Mouse (Mus musculus): ENCODE results near the gene Immp2l. TPM values are rescaled to one million over a fixed set of nuclear protein-coding genes. Genes with fewer than 3 reads are reported as not detected.

Immp2l gene
- polyA plus RNA-seq, 1 experiment from 2014 or later, result 7.9 TPM

GRCm38 (mm10) chr12:41347494-41347893 lies 323.6 kb downstream of the Immp2l start:
- no peak overlapping the region for H3K27ac ChIP-seq
- no peaks in the 10 kb centered on the region for H3K36me3 ChIP-seq
- H3K4me3 ChIP-seq, result no peak overlapping the region
- 95% methylated on average over 2 of the region's 2 CpGs for WGBS
- no peak overlapping the region for H3K9ac ChIP-seq
- H3K4me1 ChIP-seq (replicated peaks), result no peaks in the 10 kb centered on the region
- ATAC-seq (ENCODE audit: low FRiP score), result no peak
- H3K9me3 ChIP-seq, result no peaks in the 10 kb centered on the region
- H3K27me3 ChIP-seq, result no peaks in the 10 kb centered on the region
- no peak overlapping the region for H3K4me2 ChIP-seq

- ATAC-seq (ENCODE audit: low FRiP score), result no peak
- WGBS, result 81% methylated on average over 2 of the region's 2 CpGs
- no peaks in the 10 kb centered on the region for H3K36me3 ChIP-seq
- no peaks in the 10 kb centered on the region for H3K4me1 ChIP-seq (replicated peaks)
- no peak overlapping the region for H3K9ac ChIP-seq
- H3K27me3 ChIP-seq, result no peaks in the 10 kb centered on the region
- H3K4me3 ChIP-seq, result no peak overlapping the region
- H3K27ac ChIP-seq, result no peak overlapping the region
- H3K4me2 ChIP-seq, result no peak overlapping the region
- H3K9me3 ChIP-seq, result no peaks in the 10 kb centered on the region
These were observed 325.5 kb downstream of the Immp2l start for GRCm38 (mm10) chr12:41349386-41349785.

GRCm38 (mm10) chr12:41349814-41350213 lies 325.9 kb downstream of the Immp2l start:
- no peak for ATAC-seq (ENCODE audit: low FRiP score)
- no peaks in the 10 kb centered on the region for H3K4me1 ChIP-seq (replicated peaks)
- H3K4me2 ChIP-seq, result no peak overlapping the region
- 75% methylated on average over 2 of the region's 2 CpGs for WGBS
- H3K9me3 ChIP-seq, result no peaks in the 10 kb centered on the region
- no peaks in the 10 kb centered on the region for H3K36me3 ChIP-seq
- H3K27me3 ChIP-seq, result no peaks in the 10 kb centered on the region
- H3K4me3 ChIP-seq, result no peak overlapping the region
- H3K9ac ChIP-seq, result no peak overlapping the region
- H3K27ac ChIP-seq, result no peak overlapping the region

GRCm38 (mm10) chr12:41351275-41351674 lies 327.4 kb downstream of the Immp2l start:
- Histone ChIP-seq H3K27ac (no peak overlapping the region), H3K9ac (no peak overlapping the region), H3K36me3 (no peaks in the 10 kb centered on the region), H3K4me1 (replicated peaks) (no peaks in the 10 kb centered on the region), H3K27me3 (no peaks in the 10 kb centered on the region), H3K9me3 (no peaks in the 10 kb centered on the region), H3K4me3 (no peak overlapping the region), H3K4me2 (no peak overlapping the region)
- no peak; the same call in 1 of the 2 replicates for ATAC-seq (ENCODE audit: low FRiP score)
- 31% methylated on average over 2 of the region's 2 CpGs for WGBS

- WGBS, result 96% methylated on average over 1 of the region's 1 CpGs
- Histone ChIP-seq H3K27me3 (no peaks in the 10 kb centered on the region), H3K27ac (no peak overlapping the region), H3K4me2 (no peak overlapping the region), H3K4me1 (replicated peaks) (no peaks in the 10 kb centered on the region; the same call in 1 of the 2 replicates), H3K9ac (no peak overlapping the region), H3K36me3 (no peaks in the 10 kb centered on the region), H3K4me3 (no peak overlapping the region), H3K9me3 (no peaks in the 10 kb centered on the region)
- no peak for ATAC-seq (ENCODE audit: low FRiP score)
These were observed 331.0 kb downstream of the Immp2l start for GRCm38 (mm10) chr12:41354857-41355256.

GRCm38 (mm10) chr12:41356040-41356439 lies 332.1 kb downstream of the Immp2l start:
- Histone ChIP-seq H3K27ac (no peak overlapping the region), H3K4me3 (no peak overlapping the region), H3K27me3 (no peaks in the 10 kb centered on the region), H3K4me2 (no peak overlapping the region), H3K4me1 (replicated peaks) (no peaks in the 10 kb centered on the region; the same call in 1 of the 2 replicates), H3K36me3 (no peaks in the 10 kb centered on the region), H3K9ac (no peak overlapping the region), H3K9me3 (no peaks in the 10 kb centered on the region)
- ATAC-seq (ENCODE audit: low FRiP score), result no peak
- 78% methylated on average over 3 of the region's 3 CpGs for WGBS

GRCm38 (mm10) chr12:41386685-41387084 lies 362.8 kb downstream of the Immp2l start:
- no peak for ATAC-seq (ENCODE audit: low FRiP score)
- 74% methylated on average over 1 of the region's 1 CpGs for WGBS
- Histone ChIP-seq H3K4me3 (no peak overlapping the region), H3K9ac (no peak overlapping the region), H3K9me3 (no peaks in the 10 kb centered on the region), H3K36me3 (no peaks in the 10 kb centered on the region), H3K4me2 (no peak overlapping the region), H3K4me1 (replicated peaks) (no peaks in the 10 kb centered on the region), H3K27ac (no peak overlapping the region), H3K27me3 (no peaks in the 10 kb centered on the region)

- H3K27ac ChIP-seq, result no peak overlapping the region
- no peaks in the 10 kb centered on the region for H3K4me1 ChIP-seq (replicated peaks)
- no peaks in the 10 kb centered on the region for H3K27me3 ChIP-seq
- no peak overlapping the region for H3K9ac ChIP-seq
- H3K4me2 ChIP-seq, result no peak overlapping the region
- H3K4me3 ChIP-seq, result no peak overlapping the region
- H3K9me3 ChIP-seq, result no peaks in the 10 kb centered on the region
- H3K36me3 ChIP-seq, result no peaks in the 10 kb centered on the region
- no peak for ATAC-seq (ENCODE audit: low FRiP score)
These were observed 370.3 kb downstream of the Immp2l start for GRCm38 (mm10) chr12:41394231-41394630.

- Histone ChIP-seq H3K9ac (no peak overlapping the region), H3K9me3 (no peaks in the 10 kb centered on the region), H3K4me2 (no peak overlapping the region), H3K27ac (no peak overlapping the region), H3K4me3 (no peak overlapping the region), H3K27me3 (no peaks in the 10 kb centered on the region), H3K36me3 (no peaks in the 10 kb centered on the region), H3K4me1 (replicated peaks) (no peaks in the 10 kb centered on the region)
- WGBS, result 100% methylated on average over 1 of the region's 1 CpGs
- no peak for ATAC-seq (ENCODE audit: low FRiP score)
These were observed 377.2 kb downstream of the Immp2l start for GRCm38 (mm10) chr12:41401136-41401535.

GRCm38 (mm10) chr12:41401923-41402322 lies 378.0 kb downstream of the Immp2l start:
- Histone ChIP-seq H3K27ac (no peak overlapping the region), H3K4me1 (replicated peaks) (no peaks in the 10 kb centered on the region), H3K4me3 (no peak overlapping the region), H3K27me3 (no peaks in the 10 kb centered on the region), H3K36me3 (no peaks in the 10 kb centered on the region), H3K9me3 (no peaks in the 10 kb centered on the region), H3K4me2 (no peak overlapping the region), H3K9ac (no peak overlapping the region)
- ATAC-seq (ENCODE audit: low FRiP score), result no peak
- WGBS, result 69% methylated on average over 3 of the region's 3 CpGs

GRCm38 (mm10) chr12:41409431-41409830 lies 385.5 kb downstream of the Immp2l start:
- H3K4me2 ChIP-seq, result no peak overlapping the region
- ATAC-seq (ENCODE audit: low FRiP score), result no peak

GRCm38 (mm10) chr12:41416635-41417034 lies 392.7 kb downstream of the Immp2l start:
- Histone ChIP-seq H3K27ac (no peak overlapping the region), H3K9me3 (no peaks in the 10 kb centered on the region), H3K27me3 (no peaks in the 10 kb centered on the region), H3K9ac (no peak overlapping the region), H3K36me3 (no peaks in the 10 kb centered on the region), H3K4me2 (no peak overlapping the region), H3K4me3 (no peak overlapping the region), H3K4me1 (replicated peaks) (no peaks in the 10 kb centered on the region)
- no peak for ATAC-seq (ENCODE audit: low FRiP score)

More at GRCm38 (mm10) chr12:41409431-41409830, 385.5 kb downstream of the Immp2l start:
- no peaks in the 10 kb centered on the region for H3K27me3 ChIP-seq
- no peaks in the 10 kb centered on the region for H3K9me3 ChIP-seq
- WGBS, result 54% methylated on average over 3 of the region's 3 CpGs
- H3K4me1 ChIP-seq (replicated peaks), result no peaks in the 10 kb centered on the region
- no peak overlapping the region for H3K4me3 ChIP-seq
- H3K9ac ChIP-seq, result no peak overlapping the region
- no peaks in the 10 kb centered on the region for H3K36me3 ChIP-seq
- H3K27ac ChIP-seq, result no peak overlapping the region

GRCm38 (mm10) chr12:41417099-41417498 lies 393.2 kb downstream of the Immp2l start:
- Histone ChIP-seq H3K27me3 (no peaks in the 10 kb centered on the region), H3K9ac (no peak overlapping the region), H3K36me3 (no peaks in the 10 kb centered on the region), H3K4me3 (no peak overlapping the region), H3K9me3 (no peaks in the 10 kb centered on the region), H3K4me1 (replicated peaks) (no peaks in the 10 kb centered on the region), H3K27ac (no peak overlapping the region), H3K4me2 (no peak overlapping the region)
- 84% methylated on average over 3 of the region's 3 CpGs for WGBS
- no peak for ATAC-seq (ENCODE audit: low FRiP score)

GRCm38 (mm10) chr12:41417961-41418360 lies 394.1 kb downstream of the Immp2l start:
- Histone ChIP-seq H3K27ac (no peak overlapping the region), H3K27me3 (no peaks in the 10 kb centered on the region), H3K9me3 (no peaks in the 10 kb centered on the region), H3K4me3 (no peak overlapping the region), H3K4me1 (replicated peaks) (no peaks in the 10 kb centered on the region), H3K9ac (no peak overlapping the region), H3K36me3 (no peaks in the 10 kb centered on the region), H3K4me2 (no peak overlapping the region)
- ATAC-seq (ENCODE audit: low FRiP score), result no peak
- 75% methylated on average over 4 of the region's 4 CpGs for WGBS

Measured in hindbrain, embryonic 13.5 days (tissue).